Mouse (Mus musculus): Measurements from ENCODE around the gene Fshr. TPM values are rescaled to one million over a fixed set of nuclear protein-coding genes. Genes with fewer than 3 reads are reported as not detected.
"Not testable (repeated sequence)": the region's sequence is repeated elsewhere in the genome, so short reads cannot be mapped to it uniquely, and the experiment has no call there.

Gene Fshr
- not detected for total RNA-seq (2021)
- long read RNA-seq, result 0 reads

DNA sequence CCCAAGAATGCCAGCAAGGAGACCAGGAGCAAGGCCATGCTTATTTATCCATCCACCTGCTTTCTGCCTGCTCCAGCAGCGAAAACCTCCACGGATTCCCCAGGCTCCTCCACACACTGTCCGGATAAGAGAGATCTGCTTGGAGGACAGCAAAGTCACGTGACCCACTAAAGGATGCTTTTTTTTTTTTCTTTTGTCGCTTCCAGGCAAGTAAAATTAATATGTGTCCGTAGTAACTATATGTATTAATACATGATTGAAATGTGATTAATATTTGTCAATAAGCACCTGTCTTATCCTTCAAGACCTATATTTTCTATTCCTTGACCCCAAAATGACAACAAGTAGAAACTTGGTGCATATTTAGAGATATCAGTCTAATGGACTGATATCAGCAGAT lies at the start of gene Fshr:
Fshr (minus strand) TSS at position 101 of the 400 bp plus-strand sequence.
- DNase-seq (ENCODE audit: low spot score in 2 of 2), result no peak

- no peak for DNase-seq (ENCODE audit: low spot score in 2 of 2)
Measured at GRCm38 (mm10) chr17:89202181-89202580, 1.7 kb upstream of the Fshr start.

DNA sequence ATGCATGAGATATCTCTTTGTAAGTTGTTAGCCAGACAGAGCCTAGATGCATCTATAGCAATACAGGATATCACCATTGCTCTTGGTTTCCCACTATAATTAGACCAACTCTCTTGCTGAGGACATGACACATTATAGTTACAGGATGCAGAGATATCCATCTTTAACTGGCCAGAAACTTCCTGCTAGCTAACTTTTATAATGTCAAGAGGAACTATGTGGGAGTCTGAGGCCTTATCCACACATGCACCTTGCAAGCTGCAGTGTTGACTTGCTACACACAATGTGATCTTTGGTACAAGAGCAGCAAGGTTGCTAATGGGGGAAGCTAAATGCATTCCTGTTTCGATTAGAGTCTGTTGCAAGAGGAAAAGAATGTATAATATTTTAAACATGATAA lies 26.9 kb downstream of the Fshr start:
- DNase-seq (ENCODE audit: low spot score in 2 of 2), result no peak

DNA sequence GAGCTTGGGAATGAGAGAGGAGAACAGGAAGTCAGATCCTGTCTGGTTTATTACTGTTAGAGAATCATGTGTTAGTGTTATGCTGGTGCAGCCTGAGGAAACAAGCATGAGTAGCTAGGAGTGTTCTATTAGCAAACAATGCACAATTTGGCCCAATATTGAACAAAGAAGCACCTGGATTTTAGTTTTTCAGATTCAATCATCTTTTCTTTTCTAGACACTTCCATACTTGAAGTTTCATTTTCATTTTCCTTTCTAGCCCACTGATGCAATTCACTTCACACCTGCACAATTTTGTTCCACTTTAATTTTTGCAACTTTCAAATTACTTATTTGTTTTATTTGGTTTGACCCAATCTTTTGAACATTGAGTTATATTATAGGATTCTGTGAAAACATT lies 35.7 kb downstream of the Fshr start:
- no peak for DNase-seq (ENCODE audit: low spot score in 2 of 2)

DNA sequence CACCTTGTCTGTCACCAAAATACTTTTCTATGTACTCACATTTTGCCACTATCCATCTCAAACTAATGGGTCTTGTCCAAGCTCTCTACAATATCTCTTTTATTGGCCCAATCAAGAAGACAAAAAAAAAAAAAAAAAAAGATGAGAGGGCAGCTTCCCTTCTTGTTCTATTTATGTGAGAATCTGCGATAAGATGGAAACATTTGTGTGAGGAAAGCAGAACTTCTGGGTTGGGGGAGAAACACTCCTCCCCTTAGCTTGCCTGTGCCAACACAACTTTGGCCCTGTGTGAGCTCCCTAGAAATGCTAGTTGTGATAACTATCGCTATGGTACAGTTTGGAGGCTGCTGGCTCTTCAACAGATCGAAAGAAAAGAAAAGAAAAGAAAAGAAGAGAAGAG lies 38.0 kb downstream of the Fshr start:
- no peak for DNase-seq (ENCODE audit: low spot score in 2 of 2)

- DNase-seq (ENCODE audit: low spot score in 2 of 2), result not testable (repeated sequence)
Measured at GRCm38 (mm10) chr17:89159343-89159742, 41.1 kb downstream of the Fshr start.

DNA sequence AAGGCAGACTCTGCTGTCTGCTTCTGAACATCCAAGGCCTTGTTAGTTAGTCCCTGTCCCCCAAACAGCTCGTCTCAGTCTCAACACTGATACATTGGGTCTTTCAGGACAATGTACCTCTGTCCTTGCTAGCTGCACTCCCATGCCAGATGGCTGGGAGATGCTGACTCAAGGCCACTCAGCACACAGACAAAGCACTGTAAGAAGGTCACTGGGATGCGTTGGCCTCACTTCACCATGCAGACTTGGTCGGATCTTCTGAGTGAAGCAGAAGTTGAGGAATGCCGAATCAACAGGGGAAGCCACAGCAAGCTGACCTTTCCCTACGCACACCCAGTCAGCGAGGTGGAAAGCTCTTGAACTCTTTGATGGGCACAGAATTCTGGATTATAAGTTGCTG lies 55.7 kb downstream of the Fshr start:
- DNase-seq (ENCODE audit: low spot score in 2 of 2), result no peak

GRCm38 (mm10) chr17:89120023-89120422 lies 80.5 kb downstream of the Fshr start:
- DNase-seq (ENCODE audit: low spot score in 2 of 2), result no peak

DNA sequence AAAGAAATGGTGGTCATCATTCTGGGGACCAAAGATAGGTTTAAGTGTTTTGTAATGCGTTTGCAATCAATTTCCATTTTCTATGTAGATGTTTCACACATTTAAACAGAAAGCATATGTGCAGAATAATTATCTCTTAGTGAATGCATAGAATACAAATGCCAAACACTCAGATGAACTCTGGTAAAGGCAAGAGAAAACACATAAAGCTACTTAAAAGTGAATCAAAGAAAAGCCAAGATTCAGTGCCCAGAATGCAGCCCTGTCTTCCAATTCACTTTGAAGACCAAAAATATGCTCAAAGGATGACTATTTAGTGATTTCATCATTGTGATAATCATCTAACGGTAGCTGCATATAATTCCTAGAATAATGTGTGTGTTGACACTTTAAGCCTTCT lies 81.2 kb downstream of the Fshr start:
- DNase-seq (ENCODE audit: low spot score in 2 of 2), result no peak

DNA sequence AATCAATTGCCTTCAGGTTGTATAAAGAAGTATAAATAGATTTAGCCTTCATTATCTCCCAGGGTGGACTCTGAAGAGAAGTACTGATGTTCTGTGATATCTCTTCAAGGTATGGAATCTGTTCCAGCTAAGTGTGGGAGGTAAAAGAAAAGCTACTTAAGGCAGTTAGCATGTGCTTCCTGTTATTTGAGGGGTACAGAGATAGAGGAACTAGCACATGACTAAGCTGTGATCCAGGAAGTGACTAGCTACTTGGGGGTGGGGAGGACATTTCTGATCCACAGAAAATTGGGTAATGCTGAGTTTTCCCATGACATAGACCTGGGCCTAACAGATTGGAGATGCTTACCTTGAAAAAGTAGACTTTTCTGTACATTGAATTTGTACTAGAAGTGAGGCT lies 86.5 kb downstream of the Fshr start:
- no peak for DNase-seq (ENCODE audit: low spot score in 2 of 2)

DNA sequence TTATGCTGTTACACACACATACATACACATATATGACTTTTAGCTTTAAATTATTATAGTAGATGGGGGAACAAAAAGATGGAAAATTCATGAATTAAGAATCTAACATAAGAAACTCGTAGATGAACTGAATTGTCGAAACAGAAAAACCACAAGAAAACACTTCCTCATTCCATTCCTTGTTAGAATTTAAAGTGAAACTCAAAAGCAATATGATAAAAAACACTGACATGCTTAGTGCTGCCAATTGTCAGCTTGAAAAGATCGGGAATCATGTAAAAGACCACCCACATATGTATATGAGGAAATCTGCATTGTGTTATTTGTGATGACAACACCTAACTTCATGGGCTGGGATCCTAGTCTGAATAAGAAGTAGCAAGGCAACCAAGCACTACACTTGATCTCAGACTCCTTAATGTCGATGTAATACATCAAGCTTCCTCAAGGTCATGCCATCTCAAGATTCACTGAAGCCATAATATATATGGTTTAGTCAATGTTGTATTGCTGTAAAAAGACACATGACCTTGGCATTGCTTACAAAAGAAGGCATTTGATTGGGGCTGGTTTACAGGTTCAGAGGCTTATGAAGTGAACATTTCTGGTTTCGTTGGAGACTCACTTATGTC lies 99.6 kb downstream of the Fshr start:
- no peak for DNase-seq (ENCODE audit: low spot score in 2 of 2)

DNA sequence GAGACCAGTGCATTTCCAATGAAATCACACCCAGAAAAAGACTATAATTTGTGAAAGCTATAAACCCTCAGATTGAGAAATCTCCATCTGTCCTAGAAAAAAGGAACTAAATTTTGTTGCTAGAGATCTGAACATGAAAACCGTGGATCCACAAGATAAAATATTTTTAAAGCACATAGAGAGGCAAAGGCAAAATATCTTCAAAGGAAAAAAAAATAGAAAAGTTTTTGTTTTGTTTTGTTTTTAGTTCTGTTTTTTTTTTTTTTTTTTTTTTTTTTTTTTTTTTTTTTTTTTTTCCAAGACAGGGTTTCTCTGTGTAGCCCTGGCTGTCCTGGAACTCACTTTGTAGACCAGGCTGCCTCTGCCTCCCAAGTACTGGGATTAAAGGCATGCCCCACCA lies 100.7 kb downstream of the Fshr start:
- DNase-seq (ENCODE audit: low spot score in 2 of 2), result not testable (repeated sequence)

- DNase-seq (ENCODE audit: low spot score in 2 of 2), result peak in 1 of 2 experiments; percentile 12
Measured at GRCm38 (mm10) chr17:89089692-89090475, 110.6 kb downstream of the Fshr start.

DNA sequence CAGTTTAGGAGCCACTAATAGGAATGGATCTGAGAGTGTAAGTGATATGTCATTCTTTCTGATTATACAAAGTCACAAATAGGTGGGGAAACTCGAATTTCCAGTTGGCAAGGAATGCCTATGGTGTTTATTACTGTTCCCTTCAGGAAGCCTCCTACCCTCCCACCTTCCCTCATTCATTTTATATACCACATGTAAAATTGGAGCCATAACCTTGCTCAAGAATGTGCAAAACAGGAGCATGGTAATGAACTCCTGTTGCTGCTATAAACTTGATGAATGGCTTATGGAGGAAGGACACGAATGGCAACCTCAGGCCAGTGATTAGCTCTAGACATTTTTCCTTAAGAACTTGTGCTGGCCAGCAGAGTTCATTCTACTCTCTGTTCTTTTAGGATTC lies 117.6 kb downstream of the Fshr start:
- DNase-seq (ENCODE audit: low spot score in 2 of 2), result no peak

DNA sequence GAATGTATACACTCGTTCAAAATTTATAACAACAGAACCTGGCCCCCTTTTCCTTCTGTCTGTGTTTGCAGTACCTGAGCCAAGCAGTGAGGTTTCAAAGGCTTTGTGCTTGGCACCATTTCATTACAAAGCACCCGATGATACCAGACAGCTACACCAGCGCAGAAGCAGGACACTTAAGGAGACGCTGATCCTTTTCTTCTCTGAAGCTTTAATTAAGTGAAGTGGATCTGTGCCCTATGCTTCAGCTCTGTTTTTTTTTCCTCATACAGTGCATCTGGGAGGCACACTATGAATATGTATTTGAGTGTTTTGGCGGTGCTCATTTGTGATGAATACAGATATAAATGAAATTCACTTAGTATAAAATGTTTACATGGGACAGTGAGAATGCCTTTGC lies 120.8 kb downstream of the Fshr start:
- DNase-seq (ENCODE audit: low spot score in 2 of 2), result no peak

DNA sequence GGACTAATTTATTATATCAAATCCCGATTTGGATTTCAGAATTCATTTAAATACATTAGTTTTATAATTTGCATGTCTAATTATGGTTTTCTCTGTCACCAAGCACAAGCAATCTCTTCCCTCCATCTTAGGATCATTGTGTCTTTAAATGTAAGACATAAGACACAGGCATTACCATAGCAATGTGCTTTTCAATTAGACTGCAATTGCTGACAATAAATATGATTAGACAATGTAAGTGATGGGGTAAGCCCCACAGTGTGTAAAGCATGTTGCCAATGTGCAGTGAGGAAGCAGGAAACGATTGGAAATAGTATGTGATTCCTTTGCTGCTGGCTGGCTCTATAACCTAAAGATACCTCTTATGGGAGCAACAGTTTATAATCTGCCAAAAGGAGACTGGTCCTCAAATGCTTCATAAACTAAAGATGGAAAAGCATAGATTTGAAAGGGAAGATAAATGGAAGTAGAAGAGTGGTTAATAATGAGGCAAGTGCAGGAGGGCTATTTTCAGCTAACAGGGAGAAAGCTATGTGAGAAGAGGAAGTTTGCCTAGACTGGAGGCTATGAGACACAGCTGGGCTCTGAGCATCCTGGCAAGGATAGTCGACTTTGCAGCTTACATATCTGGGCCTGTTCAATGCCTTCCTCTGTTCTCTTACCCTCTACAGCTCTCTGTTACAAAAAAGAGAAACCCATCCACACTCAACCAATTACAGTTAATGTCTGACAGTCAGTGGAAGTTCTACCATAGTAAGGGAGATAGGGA lies 136.0 kb downstream of the Fshr start:
- peak in 1 of 2 experiments; percentile 12 for DNase-seq (ENCODE audit: low spot score in 2 of 2)

DNA sequence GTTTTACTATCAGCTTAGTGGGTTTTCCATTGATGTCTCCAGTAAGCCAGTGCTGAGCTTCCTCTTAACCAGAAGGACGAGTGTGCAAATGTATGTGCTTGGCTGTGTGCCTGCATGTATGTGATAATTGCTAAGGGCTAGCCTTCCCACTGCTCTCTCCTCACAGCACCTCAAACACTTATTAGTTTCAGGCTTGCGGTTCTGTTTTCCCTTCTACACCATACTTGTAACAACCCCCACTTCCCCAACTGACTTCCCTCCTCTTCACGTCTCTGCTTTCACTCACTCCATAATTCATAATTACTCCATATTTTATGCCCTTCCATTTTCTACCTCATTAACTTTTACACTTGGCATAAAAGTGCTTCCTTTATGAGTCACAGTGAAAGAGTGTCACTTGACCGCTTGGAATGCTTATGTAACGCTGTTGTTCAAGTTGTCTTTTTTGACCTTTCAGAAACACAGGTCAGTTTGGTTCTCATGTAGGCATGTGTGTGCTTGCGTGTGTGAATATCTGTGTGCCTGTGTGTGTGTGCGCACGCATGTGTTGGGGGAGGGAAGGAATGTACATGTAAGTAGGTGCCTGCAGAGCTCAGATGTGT lies 138.0 kb downstream of the Fshr start:
- no peak for DNase-seq (ENCODE audit: low spot score in 2 of 2)

GRCm38 (mm10) chr17:89051031-89051563 lies 149.4 kb downstream of the Fshr start:
- DNase-seq (ENCODE audit: low spot score in 2 of 2), result peak in 1 of 2 experiments; percentile 6

DNA sequence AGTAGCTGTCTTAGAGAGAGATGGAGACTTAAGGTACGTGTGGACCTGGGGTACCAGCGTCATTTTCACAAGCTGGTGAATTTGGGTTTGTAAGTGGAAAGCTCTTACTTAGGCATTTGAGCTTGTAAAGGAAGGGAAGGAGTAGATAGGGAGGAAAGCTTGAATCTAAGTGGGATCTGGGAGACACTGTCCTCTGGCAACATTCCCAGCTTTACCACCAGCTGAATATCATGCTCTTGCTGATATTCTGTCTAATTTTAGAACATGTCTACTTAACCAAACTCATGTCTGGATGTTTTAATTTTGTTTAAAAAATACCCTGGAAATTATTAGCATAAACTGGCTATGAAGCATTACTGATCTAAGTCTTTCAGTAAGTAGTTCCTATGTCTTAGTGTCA lies 151.4 kb downstream of the Fshr start:
- DNase-seq (ENCODE audit: low spot score in 2 of 2), result no peak

DNA sequence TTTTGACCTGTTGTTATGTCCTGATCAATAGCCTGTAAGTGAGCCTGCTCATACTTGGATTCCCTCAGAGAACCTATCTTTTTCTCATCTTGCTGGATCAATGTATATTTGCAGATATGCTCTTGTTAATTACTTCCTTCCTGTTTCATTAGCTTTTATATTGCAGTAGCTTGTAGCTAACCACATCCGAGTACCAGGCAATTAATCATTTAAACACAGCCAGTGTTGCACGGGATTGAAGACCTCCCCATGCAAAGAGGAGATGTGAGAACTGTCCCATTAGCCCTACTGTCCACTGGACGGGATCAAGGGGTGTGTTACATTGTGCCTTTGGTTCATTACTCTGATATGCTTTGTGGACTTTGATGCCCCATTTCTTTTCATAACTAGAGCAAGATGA lies 154.5 kb downstream of the Fshr start:
- DNase-seq (ENCODE audit: low spot score in 2 of 2), result no peak

- DNase-seq (ENCODE audit: low spot score in 2 of 2), result peak; percentile 4 to 40
Measured at GRCm38 (mm10) chr17:89036723-89037122, 163.8 kb downstream of the Fshr start.

Measured in layer of hippocampus, adult 18-20 months (tissue).